Mouse (Mus musculus) cerebellum, adult 2 months (tissue): ENCODE results near the gene Grm1. TPM values are rescaled to one million over a fixed set of nuclear protein-coding genes. Genes with fewer than 3 reads are reported as not detected.

Experiments
- DNase-seq, 2 experiments: peaks; one replicate each; pipeline ENCODE4 v3.0.0; 2021
- H3K27ac ChIP-seq: fragments of 200-500 bp; 2 replicates; pipeline ENCODE4 v1.5.1; 2012; ENCODE audit warnings: low read length, control low read depth, inconsistent platforms; ENCODE audit not compliant: insufficient read depth
- H3K27me3 ChIP-seq: fragments of 200-500 bp; 2 replicates; pipeline ENCODE4 v1.6.1; 2012; ENCODE audit warnings: inconsistent platforms, mild to moderate bottlenecking, low read length, moderate library complexity; ENCODE audit not compliant: control insufficient read depth, insufficient read depth
- H3K4me1 ChIP-seq: fragments of 200-500 bp; 2 replicates; pipeline ENCODE4 v1.6.1; 2011; ENCODE audit warnings: low read length; ENCODE audit not compliant: control insufficient read depth, insufficient read depth
- H3K4me3 ChIP-seq: fragments of 200-500 bp; replicated peaks from 2 replicates; pipeline ENCODE3; 2011; ENCODE audit warnings: mild to moderate bottlenecking, low read depth, low read length, control low read depth; ENCODE audit not compliant: insufficient read depth
- CTCF ChIP-seq: fragments of 200-500 bp; IDR thresholded peaks from 2 replicates; pipeline ENCODE4 v1.5.1; 2011; ENCODE audit warnings: low read depth, mild to moderate bottlenecking, control low read depth, low read length, moderate library complexity, borderline replicate concordance; ENCODE audit not compliant: insufficient read depth
- POLR2A ChIP-seq: fragments of 200-500 bp; IDR thresholded peaks from 2 replicates; pipeline ENCODE4 v1.6.1; 2011; ENCODE audit warnings: low read length, control low read depth, borderline replicate concordance; ENCODE audit not compliant: insufficient read depth
- WGBS: fragments of 180-500 bp; shearing (Covaris S2); methylation state at CpG from one replicate; pipeline ENCODE4 v1.1.7; 2018; 5-methylcytosine and 5-hydroxymethylcytosine counted together
- polyA plus RNA-seq: library from polyadenylated mRNA; depleted of rRNA; stranded (reverse); fragments of >200 nt; gene quantifications from 2 replicates; pipeline ENCODE4 v1.2.3, GENCODE M21; 2012

The Grm1 gene
- polyA plus RNA-seq, 1 experiment: 69.6 TPM

DNA sequence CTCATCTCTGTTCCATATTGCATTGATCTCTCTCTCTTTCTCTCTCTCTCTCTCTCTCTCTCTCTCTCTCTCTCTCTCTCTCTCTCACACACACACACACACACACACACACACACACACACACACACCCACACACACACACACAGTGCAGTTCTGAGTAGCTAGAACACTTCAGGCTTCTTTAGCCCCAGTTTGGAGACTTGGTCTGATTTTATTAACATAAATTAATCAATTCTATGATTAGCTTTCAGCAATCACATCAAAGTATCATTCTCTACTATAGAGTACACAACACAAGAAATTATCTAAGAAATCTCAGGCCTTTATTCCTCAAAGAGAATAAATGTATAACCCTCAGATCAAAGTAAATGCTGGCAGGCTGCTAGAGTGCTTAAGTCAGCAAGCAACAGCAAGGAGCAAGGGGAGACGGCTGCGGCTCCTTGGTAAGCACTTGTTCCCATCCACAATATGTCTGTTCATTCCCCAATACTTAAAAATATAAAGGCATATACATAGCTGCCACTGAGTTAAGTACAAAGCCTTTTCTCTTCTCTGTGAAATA is 63.1 kb downstream of the Grm1 start:
- WGBS: 65% methylated on average over 2 of the region's 2 CpGs
- H3K4me1 ChIP-seq: no peaks in the 10 kb centered on the region; the same call in 1 of the 2 replicates

DNA sequence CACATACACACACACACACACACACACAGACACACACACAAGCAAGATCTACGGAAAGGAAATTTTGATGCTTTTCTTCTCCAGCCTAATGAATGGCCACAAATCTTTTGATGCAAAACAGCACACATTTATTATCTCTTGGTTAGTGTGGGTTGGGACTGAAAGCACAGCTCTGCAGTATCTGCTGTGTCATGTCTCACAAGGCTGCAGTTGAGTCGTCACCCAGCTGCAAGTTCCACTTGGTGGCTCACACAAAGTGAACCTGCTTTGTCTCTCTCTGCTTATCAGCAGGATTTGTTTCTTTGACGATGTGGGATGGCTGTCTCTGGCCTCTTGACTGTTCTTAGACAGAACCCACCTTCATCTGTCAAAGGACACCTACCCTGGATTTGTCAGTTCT is 68.5 kb downstream of the Grm1 start:
- H3K4me1 ChIP-seq: no peaks in the 10 kb centered on the region; the same call in 1 of the 2 replicates
- H3K27me3 ChIP-seq: no peaks in the 10 kb centered on the region
- H3K27ac ChIP-seq: no peak overlapping the region
- H3K4me3 ChIP-seq: no peak overlapping the region
- no peak for TF ChIP-seq CTCF
- no peak for TF ChIP-seq POLR2A
- no peak for DNase-seq
- 57% methylated on average over 3 of the region's 3 CpGs for WGBS

More for the DNA sequence above, 63.1 kb downstream of the Grm1 start:
- Histone ChIP-seq H3K27me3 (no peaks in the 10 kb centered on the region), H3K4me3 (no peak overlapping the region), H3K27ac (no peak overlapping the region)
- no peak for TF ChIP-seq POLR2A
- no peak for TF ChIP-seq CTCF
- no peak for DNase-seq

DNA sequence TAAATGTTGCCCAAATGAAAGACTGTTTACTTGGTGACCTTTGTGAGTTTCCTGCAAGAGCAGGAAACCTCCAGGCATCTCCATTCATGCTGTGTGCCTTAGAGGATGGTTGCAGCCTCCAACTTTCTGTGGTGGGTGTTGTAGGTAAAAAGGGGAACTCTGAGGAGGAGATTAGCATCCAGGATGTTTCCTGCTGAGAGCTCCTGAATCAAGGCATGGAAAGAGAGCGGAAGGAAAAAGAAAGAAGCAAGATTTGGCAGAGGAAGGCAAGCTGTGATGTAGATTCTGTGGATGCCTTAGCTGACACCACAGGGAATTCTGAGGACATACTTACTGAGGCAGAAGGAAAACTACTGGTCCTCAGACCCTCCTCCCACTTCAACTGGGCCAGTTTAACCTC is 85.4 kb downstream of the Grm1 start:
- 32% methylated on average over 1 of the region's 1 CpGs for WGBS
- H3K27me3 ChIP-seq: no peaks in the 10 kb centered on the region
- DNase-seq: no peak
- H3K27ac ChIP-seq: no peak overlapping the region
- TF ChIP-seq CTCF (no peak), POLR2A (no peak)
- H3K4me3 ChIP-seq: no peak overlapping the region
- H3K4me1 ChIP-seq: no peaks in the 10 kb centered on the region

DNA sequence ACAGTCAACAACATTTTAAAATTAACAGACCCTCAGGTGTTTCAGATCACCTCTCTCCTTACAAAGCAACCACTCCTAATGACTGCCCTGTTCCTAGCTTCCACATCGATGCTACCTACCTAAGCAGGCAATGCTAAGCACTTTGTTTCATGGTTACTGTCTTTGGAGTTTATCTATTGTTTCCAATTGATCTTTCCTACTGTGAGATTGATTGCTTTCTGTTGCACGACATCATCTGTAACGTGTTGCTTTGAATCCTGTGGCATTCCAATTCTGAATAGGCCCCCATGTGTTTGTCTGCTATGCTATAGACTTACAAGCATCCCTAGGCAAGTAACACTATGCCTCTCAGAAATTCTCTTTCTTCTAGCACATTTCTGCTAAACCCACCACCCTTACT is 90.4 kb downstream of the Grm1 start:
- H3K27ac ChIP-seq: no peak overlapping the region
- no peak for DNase-seq
- H3K4me1 ChIP-seq: peaks cover 5% of the 10 kb centered on the region; the same call in 1 of the 2 replicates
- no peak overlapping the region for H3K4me3 ChIP-seq
- WGBS: 73% methylated on average over 3 of the region's 3 CpGs
- TF ChIP-seq POLR2A (no peak), CTCF (no peak)
- no peaks in the 10 kb centered on the region for H3K27me3 ChIP-seq

DNA sequence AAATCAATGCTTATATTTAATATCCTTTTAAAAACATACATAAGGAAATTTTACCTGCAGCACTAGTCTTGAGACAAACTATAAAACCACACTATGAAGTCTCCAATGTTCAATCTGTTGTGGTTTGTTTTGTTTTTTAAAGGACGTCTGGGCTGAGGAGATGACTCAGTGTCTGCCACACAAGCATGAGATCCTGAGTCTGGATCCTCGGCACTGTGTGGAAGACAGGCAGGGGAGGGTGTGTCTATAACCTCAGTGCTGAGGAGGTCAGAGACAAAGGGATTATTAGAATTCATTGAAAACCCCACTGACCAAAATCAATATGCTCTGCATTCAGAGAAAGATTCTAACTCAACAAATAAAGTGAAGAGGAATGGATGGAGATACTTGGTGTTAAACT is 110.8 kb downstream of the Grm1 start:
- Histone ChIP-seq H3K27ac (no peak overlapping the region), H3K4me3 (no peak overlapping the region), H3K4me1 (no peaks in the 10 kb centered on the region), H3K27me3 (no peaks in the 10 kb centered on the region)
- WGBS: 17% methylated on average over 2 of the region's 2 CpGs
- DNase-seq: peak in 1 of 2 experiments; percentile 30
- TF ChIP-seq CTCF: no peak
- TF ChIP-seq POLR2A: no peak

DNA sequence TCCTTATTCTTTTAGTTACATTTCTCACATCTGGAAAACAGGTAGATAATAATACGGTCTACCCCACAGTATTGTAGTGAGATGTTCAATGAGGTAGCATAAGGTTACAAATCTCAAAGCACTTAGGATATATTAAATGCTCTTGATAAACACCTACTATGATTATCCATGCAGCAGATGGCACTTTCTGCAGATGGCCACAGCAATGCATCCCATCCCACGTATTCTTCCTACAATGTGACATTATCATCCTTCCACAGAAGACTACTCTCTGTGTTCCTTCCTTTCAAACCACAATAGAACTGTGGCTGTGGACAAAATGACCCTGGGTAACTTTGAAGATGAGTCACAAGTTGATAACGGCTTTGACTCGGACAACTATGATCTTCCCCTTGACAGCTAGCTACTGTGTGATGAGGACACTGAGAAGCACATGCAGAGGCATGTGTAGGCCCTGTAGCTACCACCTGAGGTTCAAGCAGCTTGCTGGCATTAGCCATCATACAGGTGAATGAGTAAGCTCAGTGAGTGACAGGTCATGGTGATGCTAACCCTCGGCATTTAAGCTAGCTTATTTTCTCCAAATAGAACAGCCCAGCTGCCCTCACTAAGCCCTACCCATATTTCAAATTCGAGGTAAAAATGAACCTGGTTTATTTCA is 117.5 kb downstream of the Grm1 start:
- peak in 1 of 2 experiments; percentile 29 for DNase-seq
- no peak overlapping the region for H3K4me3 ChIP-seq
- 24% methylated on average over 6 of the region's 6 CpGs for WGBS
- no peaks in the 10 kb centered on the region; the same call in 1 of the 2 replicates for H3K4me1 ChIP-seq
- H3K27ac ChIP-seq: no peak overlapping the region
- no peaks in the 10 kb centered on the region for H3K27me3 ChIP-seq
- TF ChIP-seq POLR2A (no peak), CTCF (no peak)

DNA sequence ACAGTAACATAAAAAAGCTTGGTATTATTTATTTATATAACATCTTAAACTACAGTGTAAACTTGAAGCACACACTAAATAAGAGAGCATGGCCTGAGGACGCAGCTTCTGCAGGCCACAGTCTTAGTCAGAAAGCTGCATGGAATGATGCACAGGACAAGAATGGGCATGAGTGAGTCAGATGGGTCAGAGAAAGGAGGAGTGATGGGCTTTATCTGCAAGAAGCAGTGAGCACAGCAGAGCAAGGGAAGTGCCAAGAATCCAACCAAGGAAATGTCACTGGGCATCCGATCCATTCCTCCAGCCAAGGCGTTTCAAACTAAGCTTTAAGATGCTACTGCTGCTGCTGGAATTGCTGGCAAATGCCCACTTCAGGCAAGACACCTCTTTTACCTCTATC is 131.6 kb downstream of the Grm1 start:
- Histone ChIP-seq H3K4me1 (peaks cover 16% of the 10 kb centered on the region), H3K27me3 (no peaks in the 10 kb centered on the region), H3K27ac (no peak overlapping the region), H3K4me3 (no peak overlapping the region)
- DNase-seq: peak in 1 of 2 experiments; percentile 30
- TF ChIP-seq CTCF (no peak), POLR2A (no peak)
- 23% methylated on average over 3 of the region's 3 CpGs for WGBS

DNA sequence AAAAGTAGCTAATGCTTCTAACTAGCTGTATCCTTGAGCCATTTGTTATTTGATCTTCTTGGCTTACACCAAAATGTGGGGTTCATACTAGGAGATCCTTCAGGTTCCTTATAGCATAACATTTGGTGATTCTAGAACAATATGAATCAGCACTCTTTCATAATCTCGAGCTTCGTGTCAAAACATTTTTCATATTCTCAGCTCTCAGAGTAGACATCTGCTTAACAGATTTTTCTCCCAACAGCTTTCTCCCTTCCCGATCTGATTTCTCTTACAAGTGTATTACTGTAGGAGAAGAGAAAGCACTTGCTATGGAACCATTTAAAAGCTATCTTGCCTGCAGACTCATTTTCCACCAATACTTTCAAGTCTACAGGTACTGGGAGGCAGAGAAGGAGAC is 133.0 kb downstream of the Grm1 start:
- no peak for TF ChIP-seq POLR2A
- no peak for TF ChIP-seq CTCF
- Histone ChIP-seq H3K27ac (no peak overlapping the region), H3K4me3 (no peak overlapping the region), H3K27me3 (no peaks in the 10 kb centered on the region), H3K4me1 (peaks cover 17% of the 10 kb centered on the region)
- DNase-seq: no peak
- 42% methylated on average over 3 of the region's 3 CpGs for WGBS
